Mouse (Mus musculus) megakaryocyte, embryonic 14.5 days (primary cell): ENCODE data around the gene Mov10. TPM values are rescaled to one million over a fixed set of nuclear protein-coding genes. Genes with fewer than 3 reads are reported as not detected.

Source experiments
- H3K27me3 ChIP-seq: replicated peaks from 2 replicates; pipeline ENCODE3; 2012; ENCODE audit warnings: inconsistent platforms
- H3K36me3 ChIP-seq: replicated peaks from 2 replicates; pipeline ENCODE3; 2012; ENCODE audit warnings: low read length, inconsistent platforms, mixed read lengths
- H3K4me1 ChIP-seq: 2 replicates; pipeline ENCODE4 v1.6.1; 2012; ENCODE audit warnings: inconsistent platforms
- H3K4me3 ChIP-seq: replicated peaks from 2 replicates; pipeline ENCODE3; 2012; ENCODE audit warnings: moderate library complexity, mild to moderate bottlenecking, inconsistent platforms
- H3K9me3 ChIP-seq: 2 replicates; pipeline ENCODE4 v1.6.1; 2012; ENCODE audit warnings: inconsistent platforms
- FLI1 ChIP-seq: IDR thresholded peaks from 2 replicates; pipeline ENCODE4 v1.6.1; 2012; ENCODE audit warnings: low read length, inconsistent platforms, mixed read lengths
- GATA1 ChIP-seq: IDR thresholded peaks from 3 replicates; pipeline ENCODE4 v1.6.1; 2012; ENCODE audit warnings: mixed read lengths, low read length, inconsistent platforms, borderline replicate concordance
- polyA plus RNA-seq: library from polyadenylated mRNA; stranded (reverse); fragments of >175 nt; gene quantifications from 2 replicates; pipeline ENCODE4 v1.2.3, GENCODE M21; 2012; ENCODE audit warnings: low replicate concordance; ENCODE audit not compliant: insufficient read depth

Mov10 gene
- polyA plus RNA-seq, 1 experiment = 38.5 TPM

- Histone ChIP-seq H3K27me3 (peaks cover 55% of the 10 kb centered on the region), H3K36me3 (no peaks in the 10 kb centered on the region), H3K4me3 (no peak overlapping the region), H3K4me1 (peaks cover 72% of the 10 kb centered on the region), H3K9me3 (no peaks in the 10 kb centered on the region)
- TF ChIP-seq FLI1 = no peak
- TF ChIP-seq GATA1 = no peak
Observed at GRCm38 (mm10) chr3:104783971-104784500, 34.3 kb downstream of the Mov10 start.

GRCm38 (mm10) chr3:104782061-104782681, 36.2 kb downstream of the Mov10 start:
- Histone ChIP-seq H3K36me3 (no peaks in the 10 kb centered on the region), H3K27me3 (peaks cover 71% of the 10 kb centered on the region), H3K4me3 (peak overlapping the region; percentile 91), H3K9me3 (no peaks in the 10 kb centered on the region), H3K4me1 (peaks cover 64% of the 10 kb centered on the region)
- TF ChIP-seq FLI1 (no peak), GATA1 (no peak)

- H3K9me3 ChIP-seq = no peaks in the 10 kb centered on the region
- peaks cover 69% of the 10 kb centered on the region for H3K4me1 ChIP-seq
- peaks cover 78% of the 10 kb centered on the region for H3K27me3 ChIP-seq
- TF ChIP-seq FLI1 (no peak), GATA1 (no peak)
- no peaks in the 10 kb centered on the region for H3K36me3 ChIP-seq
- peak within 1 kb of the TSS; percentile 91 for H3K4me3 ChIP-seq
Observed at GRCm38 (mm10) chr3:104781471-104781903, 36.9 kb downstream of the Mov10 start, which contains the start of gene Fam19a3. Gene Fam19a3, minus strand, starts transcription at chr3:104781840.

GRCm38 (mm10) chr3:104780561-104781420, 37.6 kb downstream of the Mov10 start, which contains the start of gene Ppm1j:
Gene Ppm1j, plus strand, starts transcription at chr3:104781056.
- Histone ChIP-seq H3K36me3 (no peaks in the 10 kb centered on the region), H3K4me1 (peaks cover 75% of the 10 kb centered on the region), H3K27me3 (peaks cover 84% of the 10 kb centered on the region), H3K4me3 (peak within 1 kb of the TSS; percentile 91), H3K9me3 (no peaks in the 10 kb centered on the region)
- TF ChIP-seq GATA1 (no peak), FLI1 (no peak)

- TF ChIP-seq GATA1 = no peak
- no peak for TF ChIP-seq FLI1
- Histone ChIP-seq H3K4me1 (peaks cover 74% of the 10 kb centered on the region), H3K9me3 (no peaks in the 10 kb centered on the region), H3K36me3 (no peaks in the 10 kb centered on the region), H3K4me3 (no peak overlapping the region), H3K27me3 (peaks cover 85% of the 10 kb centered on the region)
Observed at GRCm38 (mm10) chr3:104779949-104780348, 38.4 kb downstream of the Mov10 start.

- H3K27me3 ChIP-seq = peaks cover 88% of the 10 kb centered on the region
- H3K9me3 ChIP-seq = no peaks in the 10 kb centered on the region
- no peak for TF ChIP-seq FLI1
- no peak for TF ChIP-seq GATA1
- H3K36me3 ChIP-seq = no peaks in the 10 kb centered on the region
- peak overlapping the region; percentile 83 for H3K4me3 ChIP-seq
- H3K4me1 ChIP-seq = peaks cover 54% of the 10 kb centered on the region
Observed at GRCm38 (mm10) chr3:104777342-104777741, 41.0 kb downstream of the Mov10 start.

- H3K4me1 ChIP-seq = peaks cover 36% of the 10 kb centered on the region
- H3K36me3 ChIP-seq = no peaks in the 10 kb centered on the region
- H3K27me3 ChIP-seq = peaks cover 66% of the 10 kb centered on the region
- H3K9me3 ChIP-seq = no peaks in the 10 kb centered on the region
- no peak overlapping the region for H3K4me3 ChIP-seq
- TF ChIP-seq FLI1 (no peak), GATA1 (no peak)
Observed at GRCm38 (mm10) chr3:104773301-104773700, 45.1 kb downstream of the Mov10 start.

- Histone ChIP-seq H3K36me3 (no peaks in the 10 kb centered on the region), H3K4me3 (no peak overlapping the region), H3K27me3 (peaks cover 47% of the 10 kb centered on the region), H3K4me1 (peaks cover 36% of the 10 kb centered on the region), H3K9me3 (no peaks in the 10 kb centered on the region)
- TF ChIP-seq FLI1 (no peak), GATA1 (no peak)
Observed at GRCm38 (mm10) chr3:104771460-104771859, 46.9 kb downstream of the Mov10 start.

GRCm38 (mm10) chr3:104770918-104771317, 47.4 kb downstream of the Mov10 start:
- no peak overlapping the region for H3K4me3 ChIP-seq
- H3K27me3 ChIP-seq = peaks cover 45% of the 10 kb centered on the region
- H3K4me1 ChIP-seq = peaks cover 33% of the 10 kb centered on the region
- no peaks in the 10 kb centered on the region for H3K36me3 ChIP-seq
- TF ChIP-seq GATA1 = no peak
- TF ChIP-seq FLI1 = no peak
- H3K9me3 ChIP-seq = no peaks in the 10 kb centered on the region

- peaks cover 41% of the 10 kb centered on the region for H3K27me3 ChIP-seq
- H3K9me3 ChIP-seq = no peaks in the 10 kb centered on the region
- peaks cover 29% of the 10 kb centered on the region for H3K4me1 ChIP-seq
- no peak for TF ChIP-seq GATA1
- TF ChIP-seq FLI1 = no peak
- H3K36me3 ChIP-seq = no peaks in the 10 kb centered on the region
- no peak overlapping the region for H3K4me3 ChIP-seq
Observed at GRCm38 (mm10) chr3:104770035-104770434, 48.3 kb downstream of the Mov10 start.
